Mouse (Mus musculus) c-Kit-positive CD71-positive TER-119-negative erythroid progenitor cells, embryonic 14.5 days (primary cell): ENCODE measurements around the gene Edem3.
"Not testable (repeated sequence)": the region's sequence is repeated elsewhere in the genome, so short reads cannot be mapped to it uniquely, and the experiment has no call there.

Experiments used
- DNase-seq: peaks from one replicate; pipeline ENCODE4 v3.0.0-alpha.2; 2013; ENCODE audit warnings: low read depth

Edem3 gene

DNA sequence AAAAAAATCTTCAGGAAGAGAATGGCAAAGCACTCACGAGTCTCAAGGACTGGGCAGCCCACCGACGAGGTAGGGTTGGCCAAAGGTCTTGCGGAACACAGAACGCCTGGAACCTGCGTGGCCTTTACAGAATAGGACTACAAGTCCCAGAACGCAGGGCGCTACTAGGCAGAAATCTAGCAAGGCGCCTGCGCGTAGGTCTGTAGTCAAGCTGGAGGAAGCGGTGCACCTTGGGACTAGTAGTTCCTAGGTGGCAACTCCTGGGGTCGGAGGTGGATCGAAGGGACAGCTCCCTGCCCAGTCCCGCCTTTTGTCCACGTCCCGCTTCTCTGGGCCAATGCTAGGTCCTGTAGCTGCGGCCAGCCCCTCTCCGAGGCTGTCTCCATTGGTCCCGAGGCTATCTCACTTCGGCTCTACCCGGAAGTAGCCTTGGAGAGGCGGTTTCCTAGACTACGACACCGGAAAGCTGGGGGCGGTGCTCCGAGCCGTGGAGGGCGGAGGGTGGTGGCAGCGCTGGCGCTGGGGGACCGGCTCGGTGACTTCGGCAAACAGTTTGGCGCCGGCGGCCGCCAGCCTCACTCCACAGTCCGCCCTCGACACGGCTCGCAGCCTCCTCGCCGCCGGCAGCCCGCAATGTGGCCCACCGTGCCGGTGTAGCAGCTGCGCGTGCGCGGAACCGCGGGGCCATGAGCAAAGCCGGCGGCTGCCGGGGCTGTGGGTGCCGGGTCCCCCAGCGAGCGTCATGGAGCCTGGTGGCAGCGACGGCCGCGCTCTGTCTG, at the start of gene Edem3:
TSS of gene Edem3 (plus strand) at position 491 of the 779 bp plus-strand sequence.
- peak; percentile 96 for DNase-seq

DNA sequence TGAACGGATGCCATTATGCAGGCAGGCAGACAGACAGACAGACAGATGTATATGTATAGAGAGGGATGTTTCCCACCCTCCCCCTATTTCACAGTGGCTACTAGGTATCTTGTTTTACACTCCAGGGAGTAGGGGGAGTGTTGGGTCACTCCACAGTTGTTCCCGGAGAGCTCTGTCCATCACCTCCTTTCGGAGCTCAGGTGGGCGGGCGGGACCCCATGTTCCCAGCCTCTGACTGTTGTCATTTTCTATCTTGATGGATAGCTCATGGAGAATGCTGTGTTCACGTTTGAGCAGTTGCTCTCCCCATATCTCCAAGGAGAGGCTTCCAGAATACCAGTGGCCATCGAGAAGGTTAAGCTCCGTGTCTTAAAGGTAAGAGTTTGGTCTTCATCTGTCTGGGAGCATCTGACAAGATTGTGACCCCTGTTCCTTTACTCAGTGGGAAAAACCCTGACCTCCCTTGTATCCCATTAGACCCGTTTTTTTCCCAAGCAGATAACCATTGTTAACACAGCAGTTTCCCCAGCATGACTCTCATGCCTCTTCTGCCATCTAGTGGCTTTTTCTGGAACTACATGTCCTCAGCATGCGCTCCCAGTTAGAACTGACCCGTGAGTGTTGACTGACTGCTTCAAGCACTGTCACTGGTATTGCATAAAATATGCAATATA, 49.3 kb upstream of the Edem3 start:
- DNase-seq: peak; percentile 67

DNA sequence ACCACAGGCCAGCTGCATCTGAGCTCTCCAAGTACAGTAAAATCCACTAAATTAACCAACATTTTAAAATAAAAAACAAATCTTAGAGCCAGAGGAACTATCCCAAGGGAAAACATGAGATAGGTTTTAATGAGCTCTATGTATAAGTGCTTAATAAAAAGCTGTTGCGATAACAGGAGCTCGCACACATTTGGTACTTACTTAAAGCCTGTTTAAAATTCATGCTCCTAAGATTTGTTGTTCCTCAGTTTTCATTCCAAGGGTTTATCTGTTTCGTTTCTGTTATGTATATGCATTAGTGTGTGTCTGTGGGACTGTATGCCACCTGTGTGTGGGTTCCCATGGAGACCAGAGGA, 48.8 kb upstream of the Edem3 start:
- DNase-seq: no peak

DNA sequence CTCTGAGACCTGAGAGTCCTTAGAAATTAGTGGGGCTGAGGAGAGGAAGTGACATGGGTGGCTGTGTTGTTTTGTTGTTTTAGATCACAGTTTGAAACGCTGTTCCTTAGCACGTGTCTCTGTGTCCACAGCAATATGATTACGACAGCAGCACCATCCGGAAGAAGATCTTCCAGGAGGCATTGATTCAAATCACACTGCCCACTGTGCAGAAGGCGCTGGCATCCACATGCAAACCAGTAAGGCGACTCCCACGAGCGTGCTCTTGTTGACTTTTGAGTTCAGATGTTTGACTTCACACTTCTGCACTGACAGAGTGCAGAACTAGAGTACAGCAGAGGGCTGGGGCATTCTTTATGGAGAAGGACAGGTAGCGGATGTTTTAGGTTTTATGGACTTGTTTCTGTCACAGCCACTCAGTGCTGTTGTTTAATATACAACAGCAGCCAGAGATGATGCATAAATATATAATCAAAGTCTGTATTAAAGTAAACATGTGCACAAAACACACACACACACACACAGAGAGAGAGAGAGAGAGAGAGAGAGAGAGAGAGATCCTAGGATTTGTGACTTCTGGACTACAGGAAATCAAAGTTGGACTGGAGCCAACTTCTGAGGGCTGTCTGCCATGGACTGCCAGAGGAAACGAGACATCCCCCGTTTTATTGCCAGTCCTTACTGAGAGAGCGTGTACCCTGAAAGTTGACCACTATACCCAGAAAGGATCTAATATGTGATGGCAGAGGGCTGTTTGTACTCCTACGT, 46.0 kb upstream of the Edem3 start:
- no peak for DNase-seq

DNA sequence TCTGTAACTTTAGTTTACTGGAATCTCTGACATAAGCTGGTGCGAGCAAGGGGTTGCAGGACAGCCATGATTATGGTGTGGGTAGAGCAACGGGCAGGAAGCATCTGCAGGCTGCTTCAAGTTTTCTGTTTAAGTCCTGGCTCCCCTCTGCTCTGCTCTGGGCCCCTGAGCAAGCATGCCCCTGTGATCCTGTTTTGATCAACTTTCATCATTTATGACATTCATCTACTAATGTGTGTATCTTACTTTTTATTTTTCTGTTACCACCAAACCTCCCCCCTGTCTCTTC, 45.5 kb upstream of the Edem3 start:
- no peak for DNase-seq

DNA sequence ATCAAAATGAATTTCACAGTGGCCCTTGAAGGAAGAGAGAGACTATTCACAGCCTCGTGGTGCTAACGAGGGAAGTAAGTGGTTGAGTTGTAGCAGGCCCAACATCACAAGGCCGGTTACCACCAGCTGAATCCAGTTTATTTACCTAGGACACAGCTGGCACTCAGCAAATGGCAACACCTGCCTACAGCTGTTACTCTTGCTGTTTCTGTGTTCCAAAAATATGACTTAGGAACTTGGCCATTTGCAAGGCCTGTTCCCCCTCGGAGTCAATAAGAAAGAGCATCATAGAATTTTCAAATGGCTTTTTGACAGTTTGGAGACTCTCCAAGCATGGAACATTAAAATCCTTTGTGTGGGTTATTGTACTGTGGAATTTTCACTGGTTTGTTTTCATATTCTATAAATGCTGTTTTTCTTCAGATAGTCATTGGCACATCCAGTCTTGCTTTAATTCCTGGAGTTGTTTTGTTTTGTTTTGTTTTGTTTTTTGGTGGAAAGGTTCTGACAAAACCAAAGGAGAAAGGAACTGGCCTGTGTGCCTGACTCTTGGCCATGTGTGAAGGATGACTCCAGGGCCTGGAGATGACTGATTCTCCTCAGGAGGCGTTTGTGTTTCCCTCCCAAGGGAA, 44.6 kb upstream of the Edem3 start:
- DNase-seq: no peak

DNA sequence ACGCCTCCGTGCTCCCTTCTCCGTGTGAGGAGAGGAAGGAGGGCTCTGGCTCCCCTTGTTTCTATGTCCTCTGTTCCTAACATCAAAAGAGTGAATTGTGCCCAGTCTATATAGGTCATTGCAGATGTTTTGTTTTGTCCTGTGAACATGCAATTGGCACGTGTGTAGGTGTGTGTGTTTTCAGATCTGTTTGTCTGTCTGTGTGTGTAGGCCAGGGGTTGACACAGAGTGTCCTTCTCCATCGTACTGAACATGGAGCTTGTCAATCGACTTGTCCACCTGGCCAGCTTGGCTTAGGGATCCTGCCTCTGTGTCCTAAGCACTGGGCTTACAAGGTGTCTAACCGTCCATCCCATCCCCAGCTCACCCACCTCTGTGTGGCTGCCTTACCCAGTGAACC, 44.1 kb upstream of the Edem3 start:
- no peak for DNase-seq

DNA sequence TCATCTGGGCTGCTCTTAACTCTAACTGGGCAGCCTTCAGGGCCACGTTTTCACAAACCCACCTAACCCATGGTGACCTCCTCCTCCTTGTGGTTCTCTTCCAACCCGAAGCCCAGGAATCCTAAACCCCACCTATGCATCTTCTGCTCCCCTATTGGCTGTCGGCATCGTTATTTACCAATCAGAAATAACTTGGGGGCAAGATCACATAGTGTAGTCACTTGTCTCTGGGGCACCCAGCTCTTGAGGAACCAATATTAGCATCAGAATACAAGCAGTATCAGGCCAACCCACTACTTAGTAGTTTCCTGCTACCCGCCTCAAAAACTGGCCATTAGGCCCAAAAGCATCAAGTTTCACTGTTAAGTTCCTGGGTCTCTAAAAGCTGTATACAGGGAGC, 42.5 kb upstream of the Edem3 start:
- no peak for DNase-seq

DNA sequence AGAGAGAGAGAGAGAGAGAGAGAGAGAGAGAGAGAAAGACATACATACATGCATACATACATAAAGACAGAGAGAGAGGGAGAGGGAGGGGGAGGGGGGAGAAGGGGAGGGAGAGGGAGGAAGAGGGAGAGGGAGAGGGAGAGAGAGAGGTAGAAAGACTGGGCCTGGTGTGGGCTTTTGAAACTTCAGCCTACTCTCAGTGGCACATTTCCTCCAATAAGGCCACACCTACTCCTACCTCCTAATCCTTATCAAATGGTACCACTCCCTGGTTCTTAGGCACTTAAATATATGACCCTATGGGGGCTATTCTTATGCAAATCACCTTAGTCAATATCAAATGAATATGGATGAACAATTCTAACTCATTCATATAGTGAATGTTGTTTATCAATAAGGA, 41.5 kb upstream of the Edem3 start:
- no peak for DNase-seq

DNA sequence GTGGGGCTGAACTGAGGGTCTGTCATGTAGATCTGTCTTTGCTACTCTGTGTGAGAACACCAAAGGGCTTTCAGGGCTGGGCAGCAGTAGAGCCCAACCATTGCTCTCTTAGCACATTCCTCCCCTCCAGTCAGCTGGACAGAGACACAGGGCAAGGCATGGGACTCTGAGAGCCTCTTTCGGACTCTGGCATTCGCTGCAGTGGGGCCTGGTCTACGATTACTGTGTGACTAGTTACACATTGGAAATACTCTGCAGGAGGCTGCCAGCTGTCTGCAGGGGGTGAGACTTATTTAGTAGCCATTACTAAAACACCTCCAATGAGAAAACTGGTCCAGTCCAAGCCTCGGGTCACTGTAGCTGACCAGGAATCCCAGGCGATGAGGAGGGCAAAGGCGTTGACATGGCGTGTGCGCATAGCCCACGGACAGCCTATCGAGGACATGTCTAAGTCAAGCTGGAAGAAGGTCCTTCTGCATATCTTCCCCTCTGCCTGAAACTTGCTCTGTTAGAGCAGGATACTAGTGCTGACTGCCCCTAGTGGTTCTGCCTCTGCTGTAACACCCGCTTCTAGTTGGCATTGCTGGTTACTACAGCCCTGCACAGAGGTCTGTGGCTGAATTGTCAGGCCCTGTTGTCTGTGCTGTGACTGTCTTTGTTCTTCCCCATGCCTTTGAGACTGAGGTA, 39.0 kb upstream of the Edem3 start:
- DNase-seq: no peak

DNA sequence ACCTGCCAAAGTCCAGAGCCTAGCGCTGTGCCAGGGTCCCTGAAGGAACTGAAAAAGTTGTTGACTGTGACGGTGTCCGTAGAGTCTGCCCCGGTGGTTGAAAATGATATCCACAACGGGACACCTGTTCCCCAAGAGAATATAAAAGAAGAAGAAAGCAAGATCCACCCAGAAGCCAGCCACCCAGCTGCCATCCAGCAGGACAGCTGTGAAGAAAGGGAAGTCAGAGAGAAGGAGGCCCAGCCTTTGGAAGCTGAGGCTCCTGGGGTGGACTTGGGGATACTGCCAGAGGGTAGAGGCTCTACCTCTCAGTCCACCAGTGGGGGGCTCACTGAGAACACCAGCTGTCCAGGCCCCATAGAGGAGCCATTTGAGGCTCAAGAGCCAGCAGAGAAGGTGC, 37.5 kb upstream of the Edem3 start:
- DNase-seq: no peak

DNA sequence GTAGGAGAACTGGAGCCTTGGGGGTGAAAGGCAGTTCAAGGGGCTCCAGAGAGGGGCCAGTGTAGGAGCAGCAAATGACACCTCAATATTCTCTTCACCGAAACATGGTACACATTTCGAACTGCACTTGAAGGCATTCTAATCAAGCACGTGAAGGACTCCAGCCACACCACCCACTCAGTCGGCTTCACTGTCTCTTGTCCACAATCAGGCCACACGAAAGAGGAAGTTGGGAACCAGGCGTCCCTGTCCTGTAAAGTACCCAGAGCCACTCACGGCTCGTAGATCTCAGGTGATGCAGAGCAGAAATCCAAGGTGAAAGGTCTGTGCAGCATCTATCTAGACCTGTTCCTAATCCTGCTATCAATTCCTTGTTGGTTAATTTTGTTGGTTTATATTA, 36.6 kb upstream of the Edem3 start:
- no peak for DNase-seq

DNA sequence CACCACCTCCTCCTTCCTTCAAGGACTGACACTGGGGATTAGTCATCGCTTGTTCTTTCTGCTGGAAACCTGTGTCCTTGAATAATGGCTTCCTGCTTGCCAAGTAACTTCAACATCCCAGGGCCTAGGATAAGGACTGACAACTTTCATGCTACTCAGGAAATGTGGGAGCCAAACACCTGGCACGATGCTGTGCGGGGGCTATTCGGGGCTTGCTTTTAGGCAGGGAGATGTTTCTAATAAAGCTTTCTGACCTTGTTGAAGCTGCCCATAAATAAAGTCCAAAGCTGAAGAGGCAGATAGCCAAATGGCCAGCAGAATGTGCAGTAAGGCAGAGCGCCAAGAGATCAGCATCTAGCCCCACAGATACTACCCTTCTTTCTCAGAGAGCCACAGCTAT, 35.3 kb upstream of the Edem3 start:
- DNase-seq: no peak

DNA sequence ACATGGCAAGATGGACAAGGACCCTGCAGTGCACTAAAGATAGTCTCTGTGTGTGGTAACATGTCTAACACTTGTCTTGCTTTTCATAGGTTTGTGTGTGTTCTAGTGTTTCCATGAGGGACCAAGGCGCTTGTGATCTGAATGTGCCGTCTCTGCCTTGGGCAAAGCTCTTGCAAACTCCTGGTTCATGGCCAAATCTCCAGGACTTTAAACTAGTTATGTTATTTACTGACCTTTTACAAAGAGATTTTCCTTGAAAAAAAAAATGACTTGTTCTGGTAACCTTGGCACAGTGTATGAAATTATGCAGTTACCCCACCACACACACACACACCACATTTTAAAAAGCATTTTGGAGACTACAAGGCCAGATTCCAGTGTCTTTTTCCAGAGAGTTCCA, 34.6 kb upstream of the Edem3 start:
- no peak for DNase-seq

DNA sequence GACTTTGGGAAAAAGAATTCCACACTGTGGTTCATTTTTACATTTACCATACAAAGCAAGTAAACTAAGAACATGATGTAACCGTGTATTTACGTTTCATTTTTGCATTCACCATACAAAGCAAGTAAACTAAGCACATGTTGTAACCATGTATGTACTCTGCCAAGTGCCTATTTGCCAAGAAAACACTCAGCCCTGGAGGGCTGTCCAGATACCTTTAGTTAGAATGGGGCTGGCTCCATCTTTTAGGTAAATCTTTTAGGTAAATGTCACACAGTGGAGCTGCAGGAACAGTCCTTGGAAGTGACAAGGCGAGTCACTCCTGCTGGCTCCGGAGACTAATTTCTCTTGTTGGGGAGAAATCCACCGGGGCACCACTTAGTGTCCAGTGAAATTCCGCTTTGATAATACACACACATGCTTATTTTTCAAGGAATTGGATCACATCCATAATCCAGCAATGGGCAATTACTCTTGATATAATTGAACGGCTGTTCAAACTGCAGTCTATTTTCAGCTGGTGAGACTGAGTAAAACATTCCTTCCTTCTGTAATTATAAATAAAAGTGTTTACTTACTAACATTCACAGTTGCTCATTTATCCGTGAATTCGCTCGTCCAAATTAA, 33.7 kb upstream of the Edem3 start:
- no peak for DNase-seq

DNA sequence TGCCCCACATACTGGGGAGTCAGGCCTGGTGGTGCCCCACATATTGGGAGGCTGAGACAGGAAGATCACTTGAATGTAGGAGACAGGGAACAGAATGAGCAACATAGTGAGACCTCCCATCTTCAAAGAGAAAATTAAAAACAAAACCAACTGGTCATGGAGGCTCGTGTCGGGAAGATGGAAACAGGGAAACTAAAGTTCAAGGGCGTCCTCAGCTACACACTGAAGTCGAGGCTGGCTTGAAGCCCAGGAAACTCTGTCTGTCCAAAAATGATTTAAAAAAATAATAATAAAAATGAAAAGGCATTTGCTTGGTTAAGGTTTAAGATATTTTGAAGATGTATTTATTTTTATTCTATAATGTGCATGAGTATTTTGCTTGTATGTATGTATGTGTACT, 31.4 kb upstream of the Edem3 start:
- DNase-seq: no peak

DNA sequence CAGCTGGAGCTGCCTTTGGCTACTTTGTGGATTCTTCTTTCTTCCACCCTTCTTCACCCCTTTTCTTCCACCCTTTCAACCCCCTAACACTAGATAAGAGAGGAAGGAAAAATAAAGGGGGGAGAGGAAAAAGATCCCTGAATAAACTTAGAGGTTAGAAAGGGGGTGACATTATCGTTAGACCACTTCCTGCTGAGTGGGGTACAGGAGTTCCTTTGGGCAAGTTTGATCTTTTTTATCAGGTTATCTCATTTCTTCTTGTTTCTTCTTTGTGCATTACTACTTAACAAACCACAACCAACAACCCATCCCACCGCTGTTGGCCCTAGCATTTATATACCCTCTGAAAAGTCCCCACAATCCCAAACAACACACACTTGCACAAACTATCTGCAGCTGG, 29.6 kb upstream of the Edem3 start:
- DNase-seq: no peak

DNA sequence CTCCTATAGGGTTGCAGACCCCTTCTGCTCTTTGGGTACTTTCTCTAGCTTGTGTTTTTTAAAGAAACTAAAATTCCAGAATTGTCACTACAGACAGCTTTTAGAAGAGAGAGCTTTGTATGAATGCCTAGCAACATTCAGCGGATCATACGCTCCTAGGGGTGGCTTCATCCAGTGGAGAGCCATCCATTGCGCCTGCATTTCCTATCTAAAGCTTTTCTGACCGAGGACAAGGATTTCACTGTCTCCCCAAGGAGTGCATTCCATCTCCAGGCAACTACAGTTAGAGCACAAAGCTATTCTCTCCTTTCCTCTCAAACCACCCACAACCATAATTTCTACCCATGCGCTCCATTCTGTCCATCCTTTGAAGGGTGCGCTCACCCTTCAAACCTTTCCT, 28.8 kb upstream of the Edem3 start:
- DNase-seq: no peak

DNA sequence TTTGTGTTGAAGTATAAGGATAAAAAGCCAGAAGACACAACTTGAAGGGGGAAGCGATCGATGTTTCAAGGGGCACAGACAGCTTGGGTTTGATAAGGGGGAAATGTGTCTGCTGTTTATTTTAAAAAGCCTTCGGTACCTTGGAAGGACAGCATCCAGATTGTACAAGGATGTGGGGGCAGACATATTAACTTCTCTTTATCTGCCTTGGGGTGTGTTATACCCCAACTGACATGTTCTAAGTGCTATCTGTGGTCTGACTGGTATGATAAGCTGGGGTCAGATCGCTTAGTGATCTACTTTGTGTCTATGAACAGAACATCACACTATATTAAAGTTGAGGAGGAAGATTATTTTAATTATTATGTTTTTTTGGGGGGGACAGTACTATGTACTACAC, 27.0 kb upstream of the Edem3 start:
- DNase-seq: no peak

DNA sequence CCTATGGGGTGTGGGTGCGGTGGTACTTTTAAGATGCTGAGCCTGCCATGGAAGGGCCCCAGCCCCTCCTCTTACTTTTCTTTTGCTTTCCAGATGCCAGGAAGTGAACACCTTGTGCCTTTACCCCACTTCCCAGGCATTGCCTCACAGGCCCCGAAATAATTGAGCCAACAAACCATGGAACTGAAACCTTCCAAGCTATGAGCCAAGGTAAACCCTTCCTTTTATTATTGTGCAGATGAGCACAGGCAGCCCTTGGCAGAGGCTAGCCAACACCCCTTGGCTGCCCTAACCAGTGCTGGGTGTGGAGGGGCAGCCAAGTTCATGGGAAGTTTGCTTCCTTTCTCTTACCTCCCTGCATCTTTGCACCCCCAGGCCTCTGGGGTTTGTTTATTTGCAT, 18.0 kb upstream of the Edem3 start:
- no peak for DNase-seq

DNA sequence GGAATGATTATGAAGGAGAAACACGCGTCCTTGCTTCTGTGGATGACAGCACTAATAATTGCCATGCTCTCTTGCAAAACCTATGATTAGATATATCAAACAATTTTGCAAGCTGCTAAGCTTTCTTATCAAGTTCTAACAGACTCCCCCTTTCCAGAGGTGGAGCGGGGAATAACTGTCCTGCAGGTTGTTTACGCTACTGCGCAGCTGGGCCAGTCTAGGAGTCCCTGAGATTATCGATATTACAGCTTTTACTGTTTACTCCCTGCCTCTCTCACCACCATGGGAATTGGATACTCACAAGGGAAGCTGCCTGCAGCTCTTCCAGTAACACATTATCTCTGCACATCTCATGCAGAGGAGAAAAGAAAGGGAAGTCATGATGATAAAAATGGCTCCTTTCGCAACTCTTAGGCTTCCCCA, 14.0 kb upstream of the Edem3 start:
- DNase-seq: no peak

DNA sequence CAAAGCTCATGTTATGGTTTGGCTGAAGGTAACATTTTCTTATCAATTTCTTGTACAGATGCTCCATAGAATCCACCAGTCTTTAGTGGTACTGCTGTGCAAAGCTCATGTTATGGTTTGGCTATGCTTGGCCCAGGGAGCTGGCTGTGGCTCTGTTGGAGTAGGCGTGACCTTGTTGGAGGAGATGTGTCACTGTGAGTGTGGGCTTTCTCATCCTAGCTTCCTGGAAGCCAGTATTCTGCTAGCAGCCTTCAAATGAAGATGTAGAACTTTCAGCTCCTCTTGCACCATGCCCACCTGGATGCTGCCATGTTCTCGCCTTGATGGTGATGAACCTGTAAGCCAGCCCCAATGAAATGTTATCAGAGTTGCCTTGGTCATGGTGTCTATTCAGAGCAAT, 5.3 kb upstream of the Edem3 start:
- not testable (repeated sequence) for DNase-seq
